Mouse (Mus musculus) kidney, adult 2 months (tissue): ENCODE data around the gene Dnajc17.

Experiments
- CTCF ChIP-seq: fragments of 200-500 bp; conservative IDR thresholded peaks from 2 replicates; pipeline ENCODE4 v1.5.1; 2011; ENCODE audit warnings: low read depth, mild to moderate bottlenecking, control low read depth, low read length, moderate library complexity, mixed read lengths; ENCODE audit not compliant: insufficient read depth, insufficient read length
- POLR2A ChIP-seq: fragments of 200-500 bp; IDR thresholded peaks from one replicate; pipeline ENCODE4 v1.6.1; 2011; ENCODE audit warnings: low read depth, low read length, control low read depth

DNA sequence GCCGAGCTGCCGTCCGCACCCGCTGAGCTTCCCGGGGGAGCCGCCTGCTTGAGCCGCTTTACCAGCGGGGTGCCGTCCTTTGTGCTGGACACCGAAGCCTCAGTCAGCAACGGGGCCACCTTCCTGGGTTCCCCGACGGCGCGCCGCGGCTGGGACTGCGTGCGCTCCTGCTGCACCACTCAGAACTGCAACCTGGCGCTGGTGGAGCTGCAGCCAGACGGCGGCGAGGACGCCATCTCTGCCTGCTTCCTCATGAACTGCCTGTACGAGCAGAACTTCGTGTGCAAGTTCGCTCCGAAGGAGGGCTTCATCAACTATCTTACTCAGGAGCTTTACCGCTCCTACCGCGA lies 29.3 kb upstream of the Dnajc17 start:
- no peak for TF ChIP-seq CTCF
- TF ChIP-seq POLR2A, result no peak
